Mouse (Mus musculus): Measurements from ENCODE around the gene Xiap.
"Not testable (repeated sequence)": the region's sequence is repeated elsewhere in the genome, so short reads cannot be mapped to it uniquely, and the experiment has no call there.

Gene Xiap

DNA sequence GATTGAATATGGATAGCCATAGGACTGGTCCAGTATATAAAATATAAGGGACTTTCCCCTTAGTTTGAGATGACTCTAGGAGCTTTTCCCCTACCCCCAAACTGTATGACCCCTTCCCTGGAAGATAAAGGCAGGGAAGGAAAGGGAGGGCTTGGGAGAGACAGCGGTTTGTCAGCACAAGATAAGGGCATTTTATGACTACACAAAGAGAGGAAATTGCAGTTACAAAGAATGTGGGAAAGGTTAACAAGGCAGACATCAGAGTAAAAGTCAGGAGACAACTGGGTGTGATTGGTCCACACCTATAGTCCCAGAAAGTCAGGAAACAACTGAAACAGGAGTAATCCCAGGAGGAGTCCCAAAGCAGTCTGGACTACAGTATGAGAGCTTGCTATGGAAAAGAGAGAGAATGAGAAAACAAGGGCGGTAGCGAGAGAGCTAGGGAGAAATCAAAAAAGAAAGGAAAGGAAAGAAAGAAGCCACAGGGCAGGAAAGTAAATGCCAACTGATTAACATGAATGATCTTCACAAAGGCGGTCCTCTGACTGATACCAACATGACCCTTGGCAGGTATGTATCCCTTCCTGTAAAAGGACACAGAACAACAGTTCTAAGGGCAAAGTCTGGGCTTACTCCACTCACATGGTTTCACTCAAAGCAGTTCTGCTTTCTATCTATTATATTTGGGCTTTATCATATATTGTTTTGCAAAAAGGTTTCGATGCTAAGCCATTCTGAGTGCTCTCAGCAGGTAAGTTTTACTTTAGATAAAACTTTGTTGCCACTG is at the start of gene Xiap:
Gene Xiap, plus strand, starts transcription at position 398 of the 787 bp plus-strand sequence.
- no peak for DNase-seq (ENCODE audit: low spot score in 2 of 2)

DNA sequence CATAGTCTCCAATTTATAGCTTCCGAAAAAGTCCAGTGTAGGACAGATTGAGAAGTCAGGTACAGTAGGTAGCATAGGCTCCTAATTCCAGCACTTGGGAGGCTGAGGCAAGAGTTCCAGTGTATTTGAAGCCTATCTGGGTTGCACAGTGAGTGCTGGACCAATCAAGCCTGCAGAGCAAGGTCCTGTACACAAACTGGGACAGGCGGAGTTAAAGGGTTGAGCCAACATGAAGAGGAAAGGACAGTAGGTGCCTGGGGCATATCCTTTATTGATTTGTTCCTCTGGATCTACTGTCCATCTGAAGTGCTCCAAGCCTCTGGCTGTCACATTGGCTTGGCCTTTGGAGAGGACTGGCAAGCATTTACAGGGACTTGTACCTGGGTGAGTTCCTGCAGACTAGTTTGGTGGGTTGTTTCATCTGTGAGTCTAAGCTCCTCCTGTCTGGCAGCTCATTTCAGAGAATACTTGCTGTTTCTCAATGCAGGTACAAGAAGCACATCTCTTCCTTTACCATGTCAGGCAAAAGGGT is 46.7 kb upstream of the Xiap start:
- DNase-seq (ENCODE audit: low spot score in 2 of 2): no peak

DNA sequence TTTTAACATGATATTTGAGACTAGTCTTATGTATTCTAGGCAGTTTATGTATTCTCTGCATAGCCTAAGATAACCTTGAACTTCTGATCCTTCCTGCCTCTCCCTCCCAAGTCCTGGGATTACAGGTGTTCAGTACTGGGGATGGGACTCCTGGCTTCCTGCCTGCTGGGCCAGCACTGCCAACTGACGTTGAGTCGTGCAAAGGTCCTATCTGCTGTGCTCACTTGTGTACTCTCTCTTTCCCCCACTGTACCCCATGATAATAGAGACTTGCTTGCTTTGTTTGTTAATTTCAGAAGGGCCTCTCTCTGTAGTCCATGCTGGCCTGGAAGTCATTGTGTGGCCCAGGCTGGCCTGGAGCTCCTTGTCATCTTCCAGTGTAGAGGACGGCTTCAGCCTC is 45.7 kb upstream of the Xiap start:
- no peak for DNase-seq (ENCODE audit: low spot score in 2 of 2)

DNA sequence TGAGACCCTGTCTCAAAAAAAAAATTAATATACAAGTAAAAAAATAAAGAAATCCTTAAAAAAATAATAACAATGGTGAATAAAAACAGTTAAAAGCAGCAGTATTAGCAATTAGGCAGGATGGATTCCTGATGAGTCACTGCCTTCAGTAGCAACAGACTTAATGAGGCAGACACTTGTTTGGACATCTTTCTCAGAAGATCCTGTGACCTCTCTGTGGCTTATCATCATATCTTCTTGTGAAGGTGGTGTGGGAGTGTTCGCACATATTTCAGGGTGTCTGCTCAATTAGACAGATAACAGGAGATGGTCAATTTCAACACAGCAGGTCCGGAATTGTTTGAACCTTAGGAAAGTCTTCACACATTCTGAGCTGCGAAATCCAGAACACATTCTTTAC is 45.0 kb upstream of the Xiap start:
- no peak for DNase-seq (ENCODE audit: low spot score in 2 of 2)

DNA sequence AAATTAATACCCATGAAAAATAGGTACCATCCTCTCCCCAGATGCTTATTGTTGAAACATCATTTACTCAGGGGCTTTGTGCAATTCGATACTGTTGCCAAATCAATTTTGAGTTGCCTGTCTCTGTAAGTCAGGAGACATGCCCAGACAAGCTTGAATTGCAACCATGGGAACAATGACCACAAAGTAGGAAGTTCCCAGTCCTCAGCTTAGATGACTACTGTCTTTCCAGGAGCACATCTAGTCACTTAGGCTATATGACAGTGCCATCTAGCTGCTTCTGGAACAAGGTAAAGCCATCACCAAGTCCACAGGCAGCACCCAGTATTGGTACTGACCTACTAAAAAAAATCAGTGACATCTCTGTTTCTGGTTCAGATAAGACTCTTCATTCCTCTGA is 41.4 kb upstream of the Xiap start:
- DNase-seq (ENCODE audit: low spot score in 2 of 2): no peak

DNA sequence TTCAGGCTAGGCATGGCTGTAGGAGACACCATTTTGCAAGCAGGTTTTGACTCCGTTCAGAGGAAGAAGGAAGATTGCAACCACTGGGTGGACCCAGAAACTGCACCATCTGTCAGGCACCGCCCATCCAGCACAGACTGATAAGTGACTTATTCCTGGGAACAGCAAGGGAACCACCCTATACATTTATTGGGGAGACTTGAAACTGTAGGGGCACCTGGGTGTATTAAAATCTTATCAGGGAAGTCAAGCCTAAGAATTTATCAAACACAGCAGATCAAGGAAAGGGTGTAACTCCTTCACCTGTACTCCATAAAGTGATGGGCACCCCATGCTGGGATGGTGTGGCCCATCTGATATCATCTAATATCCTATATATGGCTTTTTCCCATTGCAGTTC is 40.0 kb upstream of the Xiap start:
- no peak for DNase-seq (ENCODE audit: low spot score in 2 of 2)

DNA sequence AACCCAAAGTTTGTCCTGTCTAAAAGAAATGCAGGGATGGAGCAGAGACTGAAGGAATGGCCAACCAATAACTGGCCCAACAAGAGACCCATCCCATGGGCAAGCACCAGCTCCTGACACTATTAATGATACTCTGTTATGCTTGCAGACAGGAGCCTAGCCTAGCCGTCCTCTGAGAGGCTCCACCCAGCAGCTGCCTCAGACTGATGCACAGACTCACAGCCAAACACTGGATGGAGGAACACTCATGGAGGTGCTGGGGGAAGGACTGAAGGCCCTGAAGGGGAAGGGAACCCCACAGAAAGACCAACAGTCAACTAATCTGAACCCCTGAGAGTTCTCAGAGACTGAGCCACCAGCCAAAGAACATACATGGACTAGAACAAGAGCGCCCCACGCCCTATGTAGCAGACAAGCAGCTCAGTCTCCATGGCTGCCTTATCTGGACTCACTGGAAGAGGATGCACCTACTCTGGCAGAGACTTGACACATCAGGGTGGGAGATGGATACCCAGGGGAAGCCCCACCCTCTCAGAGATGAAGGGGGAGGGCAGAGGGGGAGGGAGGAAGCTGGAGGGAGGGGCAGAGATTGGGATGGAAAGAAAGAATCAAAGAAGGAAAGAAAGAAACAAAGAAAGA is 33.6 kb upstream of the Xiap start:
- DNase-seq (ENCODE audit: low spot score in 2 of 2): not testable (repeated sequence)

DNA sequence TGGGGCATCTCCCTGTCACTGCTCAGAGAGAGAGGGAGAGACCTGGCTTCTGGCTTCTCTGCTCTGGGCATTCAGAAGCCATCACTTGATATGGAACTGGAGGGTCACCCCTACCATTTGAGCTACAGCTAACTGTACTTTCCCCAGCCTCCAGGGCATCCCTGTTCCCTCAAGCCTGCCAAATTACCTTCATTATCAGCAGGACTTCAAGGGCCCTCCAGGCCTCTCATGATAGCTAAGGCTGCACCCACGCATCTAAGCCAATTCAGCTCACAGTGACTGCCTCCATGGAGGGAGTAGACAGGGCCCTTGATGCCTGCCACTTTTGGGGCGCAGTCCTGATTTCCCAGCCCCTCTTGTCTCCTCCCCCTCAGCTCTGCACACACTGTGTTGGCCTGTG is 32.5 kb upstream of the Xiap start:
- not testable (repeated sequence) for DNase-seq (ENCODE audit: low spot score in 2 of 2)

DNA sequence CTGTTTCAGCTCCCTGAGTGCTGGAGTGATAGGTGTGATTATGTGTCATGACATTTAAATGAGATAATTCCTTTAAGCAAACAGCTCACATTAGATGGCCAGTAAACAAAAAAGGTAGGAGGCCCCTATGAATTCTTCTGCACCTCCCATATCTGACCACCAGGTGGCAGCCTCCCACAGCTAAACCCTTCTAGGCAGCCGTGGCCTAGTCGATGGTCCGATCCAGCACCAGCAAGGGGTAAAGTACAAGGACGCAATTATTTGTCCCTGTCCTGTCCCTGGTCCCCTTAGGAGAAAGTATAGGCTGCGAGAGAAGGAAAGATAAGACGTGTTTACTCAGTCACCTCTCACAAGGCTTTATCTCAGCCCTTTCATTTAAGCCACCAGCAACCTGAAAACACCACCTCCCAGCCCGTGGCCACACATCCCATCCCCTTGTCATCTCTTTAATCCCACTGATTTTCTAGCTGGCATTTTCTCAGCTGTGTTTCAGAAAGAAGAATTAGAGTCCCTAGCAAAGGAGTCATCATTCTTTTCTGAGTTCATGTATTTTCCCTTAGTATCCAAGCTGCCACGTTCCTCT is 26.3 kb upstream of the Xiap start:
- DNase-seq (ENCODE audit: low spot score in 2 of 2): peak; percentile 32 to 58

DNA sequence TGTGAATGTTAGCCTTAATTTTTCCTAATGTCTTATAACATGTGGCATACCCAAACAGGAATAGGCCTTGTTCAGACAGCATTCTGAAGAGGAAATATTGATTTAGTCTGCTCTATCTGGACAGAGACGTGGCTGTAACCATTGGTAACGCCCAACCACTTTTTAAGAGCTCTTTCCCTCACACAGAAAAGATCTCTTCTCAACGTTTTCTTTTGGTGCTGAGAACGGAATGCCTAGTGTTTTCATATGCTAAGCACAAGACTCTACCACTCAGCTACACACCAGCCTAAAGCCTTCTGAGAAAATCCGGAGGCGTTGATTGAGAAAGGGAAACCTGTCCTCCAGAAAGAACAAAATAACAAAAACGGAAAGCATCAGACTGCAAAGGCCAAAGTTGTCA is 25.6 kb upstream of the Xiap start:
- DNase-seq (ENCODE audit: low spot score in 2 of 2): no peak

DNA sequence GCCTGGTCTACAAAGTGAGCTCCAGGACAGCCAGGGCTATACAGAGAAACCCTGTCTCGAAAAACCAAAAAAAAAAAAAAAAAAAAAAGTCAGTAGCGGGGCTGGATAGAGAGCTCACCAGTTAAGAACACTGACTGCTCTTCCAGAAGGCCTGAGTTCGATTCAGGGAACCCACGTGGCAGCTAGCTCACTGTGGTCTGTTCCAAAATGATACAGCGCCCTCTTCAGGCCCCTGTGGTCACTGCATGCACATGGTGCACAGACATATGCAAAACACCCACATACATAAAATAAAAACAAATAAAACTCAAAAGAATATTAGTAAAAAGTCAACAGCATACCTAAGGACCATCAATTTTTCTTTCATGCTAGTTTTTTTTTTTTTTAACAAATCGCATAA is 20.0 kb upstream of the Xiap start:
- no peak for DNase-seq (ENCODE audit: low spot score in 2 of 2)

DNA sequence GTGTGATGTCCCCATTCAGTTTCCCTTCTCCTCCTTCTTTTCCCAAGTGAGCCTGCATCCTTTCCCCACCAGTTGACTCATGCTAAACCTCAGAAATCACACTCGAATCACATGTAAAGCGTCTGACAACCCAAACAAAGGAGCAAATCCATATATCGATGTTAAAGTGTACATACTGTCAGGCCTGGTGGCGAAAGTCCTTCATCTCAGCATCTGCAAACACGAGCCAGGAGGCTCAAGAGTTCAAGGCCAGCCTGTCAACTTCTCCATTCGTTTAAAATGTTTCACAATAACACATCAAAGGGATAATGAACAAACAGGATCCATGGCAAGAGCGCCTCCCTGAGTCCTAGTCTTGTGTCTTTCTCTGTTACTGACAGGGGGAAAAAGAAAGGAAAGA is 14.5 kb upstream of the Xiap start:
- DNase-seq (ENCODE audit: low spot score in 2 of 2): no peak

DNA sequence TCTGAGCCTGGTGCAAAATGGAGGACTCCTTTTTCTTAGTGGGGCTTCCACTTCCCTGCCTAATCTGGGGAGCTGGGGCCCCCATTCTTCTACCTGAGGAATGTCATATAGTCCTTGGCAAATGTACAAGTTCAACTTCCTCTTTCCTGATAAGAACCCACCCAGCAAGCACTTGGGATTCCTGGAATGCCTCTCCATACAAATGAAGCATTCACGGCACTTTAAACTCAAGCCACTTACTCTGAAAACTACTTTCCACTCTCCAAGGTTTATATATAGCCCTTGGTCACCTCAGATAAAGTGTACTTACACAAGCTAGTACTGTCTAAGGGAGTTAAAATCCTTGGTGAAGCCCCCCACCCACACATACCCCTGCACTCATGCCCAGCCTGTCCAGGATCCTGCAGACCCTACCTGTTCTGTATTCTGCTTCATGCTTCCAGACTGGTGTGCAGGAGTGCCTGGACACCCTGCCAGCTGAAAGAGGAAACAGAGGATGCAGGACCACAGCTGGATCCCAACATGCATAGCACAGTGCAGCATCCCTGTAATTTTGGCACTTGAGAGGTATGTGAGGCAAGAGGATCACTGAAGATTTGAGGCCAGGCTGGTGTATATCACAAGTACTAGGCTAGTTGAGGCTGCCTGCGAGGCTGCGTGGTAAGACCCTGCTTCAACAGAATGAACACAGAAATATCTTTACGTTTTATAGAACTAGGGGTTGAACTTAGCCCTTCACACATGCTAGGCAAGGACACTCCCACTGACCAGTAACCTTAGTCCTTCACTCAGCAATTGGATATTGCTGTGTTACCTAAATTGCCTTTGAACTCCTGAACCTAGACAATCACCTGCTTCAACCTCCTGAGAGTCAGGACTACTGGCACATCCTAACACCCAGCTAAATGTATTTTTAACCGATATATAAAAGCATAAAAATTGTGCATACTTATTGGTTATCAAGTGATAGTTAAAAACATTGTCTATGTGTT is 8.5 kb upstream of the Xiap start:
- DNase-seq (ENCODE audit: low spot score in 2 of 2): no peak

DNA sequence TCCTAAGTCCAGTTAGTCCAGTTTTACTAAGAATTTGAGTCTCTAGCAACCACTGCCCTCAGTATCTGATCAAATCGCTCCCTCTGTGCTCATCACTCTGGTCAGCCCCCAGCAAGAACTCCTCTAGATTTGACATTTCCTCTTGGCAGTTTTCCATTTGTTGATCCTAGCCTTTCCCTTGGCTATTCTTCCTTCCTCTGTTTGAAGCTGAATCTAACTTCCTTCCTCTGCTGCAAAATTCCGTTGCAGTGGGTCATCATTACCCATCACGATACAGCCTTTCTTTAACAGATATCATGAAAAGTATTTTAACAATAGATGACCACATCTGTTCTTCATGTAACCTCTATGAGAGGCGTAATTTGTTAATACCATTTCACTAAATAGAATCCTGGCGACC is 2.5 kb upstream of the Xiap start:
- DNase-seq (ENCODE audit: low spot score in 2 of 2): no peak

DNA sequence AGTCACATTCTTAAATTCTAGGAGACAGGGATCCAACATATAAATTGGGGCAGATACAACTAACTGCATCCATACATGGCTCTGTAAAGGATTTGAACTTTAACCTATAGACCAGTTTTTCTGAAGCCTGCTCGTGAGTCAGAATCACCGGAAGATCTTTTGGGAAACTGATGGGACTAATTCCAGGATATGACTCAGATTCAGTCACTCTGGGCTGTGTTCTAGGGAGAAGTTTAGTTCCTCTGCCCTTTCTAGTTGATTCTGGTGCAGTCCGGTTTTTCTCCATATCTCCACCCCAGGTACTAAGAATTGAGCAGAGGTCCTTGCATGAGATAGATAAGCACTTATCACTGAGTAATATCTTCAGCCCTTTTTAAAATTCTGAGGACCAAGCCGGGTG is 1.6 kb upstream of the Xiap start:
- no peak for DNase-seq (ENCODE audit: low spot score in 2 of 2)

DNA sequence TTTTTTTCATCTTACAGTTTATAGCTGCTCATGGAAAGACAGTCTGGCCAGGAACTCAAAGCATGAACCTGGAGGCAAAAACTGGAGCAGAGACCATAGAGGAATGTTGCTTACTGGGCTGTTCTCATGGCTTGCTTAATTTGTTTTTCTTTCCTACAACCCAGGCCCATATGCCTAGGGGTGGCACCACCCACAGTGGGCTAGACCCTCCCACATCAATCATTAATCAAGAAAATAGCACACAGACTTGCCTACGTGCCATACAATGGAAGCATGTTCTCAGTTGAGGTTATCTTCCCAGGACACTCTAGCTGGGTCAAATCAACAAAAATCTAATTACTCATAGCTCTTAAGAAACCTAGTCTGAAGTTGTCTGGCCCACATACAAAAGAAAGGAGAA is 4.1 kb downstream of the Xiap start:
- no peak for DNase-seq (ENCODE audit: low spot score in 2 of 2)

DNA sequence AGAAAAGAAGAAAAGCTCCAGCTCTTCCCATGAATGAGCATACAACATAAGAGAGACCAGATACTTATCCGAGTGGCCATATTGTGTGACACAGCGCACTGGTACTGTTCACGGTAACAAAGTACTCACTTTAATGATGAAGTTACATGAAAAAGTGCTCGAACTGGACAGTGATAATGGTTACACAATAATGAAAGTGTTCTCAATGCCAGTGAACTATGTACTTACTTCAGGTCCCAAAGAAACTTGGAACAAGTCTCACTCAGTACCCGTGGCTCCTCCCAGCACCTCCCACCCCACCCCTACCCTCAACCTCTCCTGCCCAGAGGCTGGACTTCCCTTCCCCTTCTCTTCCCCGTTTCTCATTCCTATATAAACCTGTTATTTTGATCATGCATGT is 5.6 kb downstream of the Xiap start:
- no peak for DNase-seq (ENCODE audit: low spot score in 2 of 2)

DNA sequence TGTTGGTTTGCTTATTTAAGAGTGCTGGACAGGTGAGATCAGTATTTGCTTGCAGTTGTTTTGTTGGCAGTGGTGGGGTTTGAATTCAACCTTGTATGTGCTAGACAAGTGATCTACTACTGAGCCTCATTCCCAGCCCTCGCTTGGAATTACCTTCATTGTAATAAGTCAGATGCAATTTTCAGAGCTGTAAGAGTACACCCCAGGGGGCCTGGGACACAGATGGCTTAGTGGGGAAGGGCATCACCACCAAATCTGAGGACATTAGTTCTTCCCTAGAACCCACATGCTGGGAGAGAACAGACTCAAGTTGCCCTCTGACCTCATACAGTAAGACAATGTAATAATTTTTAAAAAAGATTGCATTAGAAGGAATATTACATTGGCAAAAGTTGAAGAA is 7.3 kb downstream of the Xiap start:
- no peak for DNase-seq (ENCODE audit: low spot score in 2 of 2)

DNA sequence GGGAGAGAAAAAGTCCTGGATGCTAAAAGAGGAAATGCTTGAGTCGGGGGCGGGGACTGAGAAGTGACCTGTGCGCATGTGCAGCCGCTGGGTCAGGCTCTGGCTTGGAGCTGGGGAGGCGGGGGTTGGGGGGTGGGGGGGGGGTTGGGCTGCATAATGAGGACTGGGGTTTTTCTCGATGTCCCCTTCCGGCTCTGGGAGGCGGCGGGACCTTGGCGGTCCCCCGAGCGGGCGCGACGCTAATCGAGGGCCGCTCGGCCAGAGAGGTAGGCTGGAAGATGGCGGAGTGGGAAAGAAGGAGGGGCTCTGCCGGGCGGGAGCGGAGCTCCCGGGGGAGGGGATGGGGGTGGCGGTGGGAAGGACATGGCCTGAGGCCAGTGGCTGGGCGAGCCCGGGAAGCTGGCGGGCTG is 8.3 kb downstream of the Xiap start:
- DNase-seq (ENCODE audit: low spot score in 2 of 2): peak; percentile 54 to 56

DNA sequence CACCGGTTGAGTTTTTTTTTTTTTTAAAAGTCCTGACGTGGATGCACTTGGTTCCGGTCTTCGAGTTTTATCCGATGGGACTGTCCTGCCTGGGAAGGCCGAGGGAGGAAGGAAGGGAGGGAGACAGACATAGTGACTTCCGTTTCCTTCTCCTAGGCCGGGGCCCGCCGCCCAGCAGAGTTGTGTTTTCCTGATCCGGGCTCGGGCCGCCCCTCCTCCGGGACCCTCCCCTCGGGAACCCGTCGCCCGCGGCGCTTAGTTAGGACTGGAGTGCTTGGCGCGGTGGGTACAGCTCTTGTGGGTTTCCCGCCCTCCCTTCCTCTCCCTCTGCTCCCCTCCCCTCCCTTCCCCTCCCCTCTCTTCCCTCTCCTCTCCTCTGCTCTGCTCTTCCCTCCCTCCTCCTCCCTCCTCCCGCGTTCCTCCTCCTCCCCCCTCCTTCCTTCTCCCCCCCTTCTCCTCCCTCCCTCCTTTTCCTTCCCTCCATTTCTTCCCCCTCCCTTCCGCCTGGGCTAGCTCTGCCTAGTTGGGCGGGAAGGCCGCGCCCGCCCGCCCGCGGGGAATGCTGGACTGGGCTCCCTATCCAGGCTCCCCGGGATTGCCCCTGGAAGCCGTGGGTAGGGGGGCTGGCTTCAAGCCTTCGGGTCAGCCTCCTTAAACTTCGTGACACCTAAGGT is 8.9 kb downstream of the Xiap start:
- DNase-seq (ENCODE audit: low spot score in 2 of 2): peak; percentile 42 to 52

DNA sequence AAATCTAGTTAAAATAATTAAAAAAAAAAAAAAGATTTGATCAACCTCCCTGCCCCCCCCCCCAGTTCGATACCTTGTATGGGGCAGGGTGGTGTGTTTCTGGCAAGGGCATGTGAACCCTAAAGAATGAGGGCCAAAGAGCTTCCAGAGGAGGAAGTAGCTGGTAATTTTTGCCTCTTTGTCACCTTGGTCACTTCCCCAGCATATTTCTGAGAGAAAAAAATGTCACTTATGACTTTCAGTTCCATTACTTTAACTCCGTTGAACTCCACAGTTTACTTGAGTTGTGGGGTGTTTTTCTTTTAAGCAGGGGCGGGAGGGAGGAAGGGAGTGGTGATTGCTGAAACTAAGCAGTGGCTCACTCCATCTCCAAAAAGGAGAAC is 9.4 kb downstream of the Xiap start:
- DNase-seq (ENCODE audit: low spot score in 2 of 2): no peak
